Mouse (Mus musculus): ENCODE data around the gene Il10. TPM values are rescaled to one million over a fixed set of nuclear protein-coding genes. Genes with fewer than 3 reads are reported as not detected.

Gene Il10
- total RNA-seq, 2 experiments from 2014 or later: not detected

GRCm38 (mm10) chr1:131069010-131069409, 49.4 kb downstream of the Il10 start:
- intact Hi-C loops (cut with DNase I; ENCODE audit: low total_unique reads): no loop called here

GRCm38 (mm10) chr1:131072376-131072990, 52.8 kb downstream of the Il10 start:
- intact Hi-C loops (cut with DNase I; ENCODE audit: low total_unique reads): no loop called here
- DNase-seq: no peak

More at GRCm38 (mm10) chr1:131069010-131069409, 49.4 kb downstream of the Il10 start:
- no peak for DNase-seq

- DNase-seq: no peak
- intact Hi-C loops (cut with DNase I; ENCODE audit: low total_unique reads): no loop called here
These were observed 54.9 kb downstream of the Il10 start for GRCm38 (mm10) chr1:131074524-131074938.

Other genes with a start within 250 kb of the Il10 start
- not detected for gene Fcamr, start 218.9 kb upstream of the Il10 start, total RNA-seq (2021)
- gene Pigr, start 193.2 kb upstream of the Il10 start, total RNA-seq (2021): not detected
- gene Fcmr, start 154.2 kb upstream of the Il10 start, total RNA-seq (2021): not detected
- gene Il24, start 132.4 kb upstream of the Il10 start, total RNA-seq (2021): not detected
- not detected for gene Il20, start 108.4 kb upstream of the Il10 start, total RNA-seq (2021)
- gene Il19, start 79.7 kb upstream of the Il10 start, total RNA-seq (2021): not detected
- gene Mapkapk2, start 78.0 kb downstream of the Il10 start, total RNA-seq (2021): 100 to 1,000 TPM; 151 to 154 TPM
- gene Dyrk3, start 118.5 kb downstream of the Il10 start, total RNA-seq (2021): under 1 TPM; 0.07 to 0.14 TPM
- 10 to 100 TPM; 23.1 to 26.1 TPM for gene Eif2d, start 133.3 kb downstream of the Il10 start, total RNA-seq (2021)
- 1 to 10 TPM; 1.8 TPM for gene Rassf5, start 225.4 kb downstream of the Il10 start, total RNA-seq (2021)